Mouse (Mus musculus) left cerebral cortex, postnatal 10 days (tissue): ENCODE results near the gene Magi1. TPM values are rescaled to one million over a fixed set of nuclear protein-coding genes. Genes with fewer than 3 reads are reported as not detected.

Experiments
- DNase-seq, 2 experiments: peaks; one replicate each; pipeline ENCODE4 v3.0.0; 2021 to 2022; ENCODE audit warnings: low spot score in 2 of 2, mixed read lengths in 1 of 2; ENCODE audit errors: extremely low spot score in 1 of 2
- intact Hi-C: fragments of 180-260 bp; cut with DNase I; formaldehyde crosslinking; loops from one replicate; pipeline ENCODE4 v1.15.1; 2025
- total RNA-seq, 2 experiments: library from RNA; stranded (reverse); gene quantifications; 2 replicates each; pipeline ENCODE4 v1.2.3; 2021

Gene Magi1
- total RNA-seq, 2 experiments from 2014 or later, result 89.8 to 91.8 TPM

GRCm38 (mm10) chr6:93911420-93911819 lies 372.3 kb downstream of the Magi1 start:
- intact Hi-C loops, result loop anchor here (10.0 kb wide), 1 partner anchor 127 kb away; no protein-coding TSS in a partner anchor
- no peak for DNase-seq

GRCm38 (mm10) chr6:93909976-93910375 lies 373.7 kb downstream of the Magi1 start:
- intact Hi-C loops, result loop anchor here (10.0 kb wide), 1 partner anchor 125 kb away; no protein-coding TSS in a partner anchor
- no peak for DNase-seq

- intact Hi-C loops, result no loop called here
Observed at GRCm38 (mm10) chr6:93904987-93905386, 378.7 kb downstream of the Magi1 start.

GRCm38 (mm10) chr6:93902239-93902638 lies 381.5 kb downstream of the Magi1 start:
- no peak for DNase-seq
- intact Hi-C loops, result no loop called here

More at GRCm38 (mm10) chr6:93904987-93905386, 378.7 kb downstream of the Magi1 start:
- DNase-seq, result no peak

- no peak for DNase-seq
- intact Hi-C loops, result no loop called here
Observed at GRCm38 (mm10) chr6:93901408-93901807, 382.3 kb downstream of the Magi1 start.

GRCm38 (mm10) chr6:93897512-93897911 lies 386.2 kb downstream of the Magi1 start:
- DNase-seq, result no peak
- intact Hi-C loops, result no loop called here

GRCm38 (mm10) chr6:93895721-93896120 lies 388.0 kb downstream of the Magi1 start:
- intact Hi-C loops, result no loop called here
- no peak for DNase-seq

- intact Hi-C loops, result no loop called here
- DNase-seq, result no peak
Observed at GRCm38 (mm10) chr6:93893956-93894355, 389.8 kb downstream of the Magi1 start.

GRCm38 (mm10) chr6:93892922-93893321 lies 390.8 kb downstream of the Magi1 start:
- intact Hi-C loops, result no loop called here
- no peak for DNase-seq

- intact Hi-C loops, result no loop called here
- DNase-seq, result no peak
Observed at GRCm38 (mm10) chr6:93890011-93890410, 393.7 kb downstream of the Magi1 start.

GRCm38 (mm10) chr6:93877337-93877736 lies 406.4 kb downstream of the Magi1 start:
- no peak for DNase-seq
- intact Hi-C loops, result no loop called here

- intact Hi-C loops, result no loop called here
- no peak for DNase-seq
Observed at GRCm38 (mm10) chr6:93874936-93875335, 408.8 kb downstream of the Magi1 start.

- DNase-seq, result peak in 1 of 2 experiments; percentile 23
- intact Hi-C loops, result no loop called here
Observed at GRCm38 (mm10) chr6:93874376-93874775, 409.3 kb downstream of the Magi1 start.

- intact Hi-C loops, result no loop called here
- DNase-seq, result no peak
Observed at GRCm38 (mm10) chr6:93873536-93873935, 410.2 kb downstream of the Magi1 start.

- DNase-seq, result no peak
- intact Hi-C loops, result no loop called here
Observed at GRCm38 (mm10) chr6:93871516-93871915, 412.2 kb downstream of the Magi1 start.

- no peak for DNase-seq
- intact Hi-C loops, result no loop called here
Observed at GRCm38 (mm10) chr6:93870023-93870422, 413.7 kb downstream of the Magi1 start.

GRCm38 (mm10) chr6:93862263-93862662 lies 421.5 kb downstream of the Magi1 start:
- intact Hi-C loops, result no loop called here
- no peak for DNase-seq

- no peak for DNase-seq
- intact Hi-C loops, result no loop called here
Observed at GRCm38 (mm10) chr6:93856783-93857182, 426.9 kb downstream of the Magi1 start.

- intact Hi-C loops, result no loop called here
- peak in 1 of 2 experiments; percentile 25 for DNase-seq
Observed at GRCm38 (mm10) chr6:93855806-93856641, 427.7 kb downstream of the Magi1 start.

GRCm38 (mm10) chr6:93848942-93849790 lies 434.6 kb downstream of the Magi1 start:
- DNase-seq, result no peak
- intact Hi-C loops, result no loop called here
